In the genomic region with DNA sequence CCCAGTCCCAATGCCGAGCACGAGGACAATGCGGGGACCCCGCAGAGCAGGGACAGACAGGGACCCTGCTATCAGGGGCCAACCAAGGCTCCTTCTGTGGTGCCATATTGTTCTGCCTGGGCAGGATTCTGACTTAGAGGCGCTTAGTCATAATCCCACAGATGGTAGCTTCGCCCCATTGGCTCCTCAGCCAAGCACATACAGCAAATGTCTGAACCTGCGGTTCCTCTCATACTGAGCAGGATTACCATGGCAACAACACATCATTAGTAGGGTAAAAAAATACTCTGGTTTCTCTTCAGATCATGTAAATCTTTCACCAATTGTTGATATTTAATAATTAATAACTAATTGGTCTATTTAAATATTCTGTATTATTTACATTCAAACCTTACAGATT, we compare ENCODE assay signal across 8 mouse cellular contexts.
DNase-seq lines count a peak whose midpoint lies in the region; ATAC-seq lines count a peak whose summit lies in the region.

No protein-coding gene starts in this region.

- no peak overlapping the region for H3K4me2 ChIP-seq in intestine, embryonic 15.5 days (replicated peaks)

- WGBS in embryonic facial prominence, embryonic 10.5 days: 90% methylated on average over 7 of the region's 7 CpGs
- WGBS in intestine, embryonic 15.5 days: 80% methylated on average over 7 of the region's 7 CpGs

- no peak overlapping the region for H3K9ac ChIP-seq in intestine, embryonic 15.5 days

- peak; percentile 100 for DNase-seq in adrenal gland, adult 18-20 months (ENCODE audit: low spot score in 2 of 2)
- peak; percentile 88 for DNase-seq in embryonic facial prominence, embryonic 10.5 days (ENCODE audit: low spot score)
- DNase-seq in gonadal fat pad, adult 2 months (ENCODE audit: low read depth): peak; percentile 12
- DNase-seq in left cerebral cortex, postnatal 10 days (ENCODE audit: extremely low spot score in 1 of 2, low spot score in 2 of 2): peak; percentile 93 to 95
- DNase-seq in right cerebral cortex, postnatal 25 days: peak; percentile 97
- DNase-seq in urinary bladder, postnatal 4 days (ENCODE audit: low spot score in 2 of 2): peak; percentile 92 to 99

- no peaks in the 10 kb centered on the region for H3K4me1 ChIP-seq in embryonic facial prominence, embryonic 10.5 days
- no peaks in the 10 kb centered on the region for H3K4me1 ChIP-seq in intestine, embryonic 15.5 days (replicated peaks)

- intact Hi-C loops in left cerebral cortex, postnatal 10 days (cut with DNase I): no loop called here

- H3K9me3 ChIP-seq in embryonic facial prominence, embryonic 10.5 days: no peaks in the 10 kb centered on the region
- no peaks in the 10 kb centered on the region for H3K9me3 ChIP-seq in intestine, embryonic 15.5 days

- H3K27ac ChIP-seq in embryonic facial prominence, embryonic 10.5 days (replicated peaks): no peak overlapping the region
- H3K27ac ChIP-seq in intestine, embryonic 15.5 days: no peak overlapping the region

- peak; percentile 100 for ATAC-seq in intestine, embryonic 15.5 days
- peak; percentile 95 for ATAC-seq in megakaryocyte-erythroid progenitor cell, adult 5-6 weeks (replicated peaks; ENCODE audit: low FRiP score, low TSS enrichment, poor library complexity, severe bottlenecking)

- H3K36me3 ChIP-seq in embryonic facial prominence, embryonic 10.5 days (replicated peaks): no peaks in the 10 kb centered on the region
- no peaks in the 10 kb centered on the region for H3K36me3 ChIP-seq in intestine, embryonic 15.5 days

- no peak overlapping the region for H3K4me3 ChIP-seq in embryonic facial prominence, embryonic 10.5 days
- no peak overlapping the region for H3K4me3 ChIP-seq in intestine, embryonic 15.5 days (replicated peaks)

- H3K27me3 ChIP-seq in embryonic facial prominence, embryonic 10.5 days (replicated peaks; ENCODE audit: low read depth, poor library complexity, severe bottlenecking): no peaks in the 10 kb centered on the region
- H3K27me3 ChIP-seq in intestine, embryonic 15.5 days (replicated peaks): no peaks in the 10 kb centered on the region

Comparison
In these comparisons a context has a peak if more than half of its experiments do, and no peak if none do; other contexts are left out.
1. DNase-seq: peak in every context shown above with its lines; median percentile 100 in adrenal gland, adult 18-20 months; 97 in right cerebral cortex, postnatal 25 days; 96 in urinary bladder, postnatal 4 days; 94 in left cerebral cortex, postnatal 10 days; 88 in embryonic facial prominence, embryonic 10.5 days; 12 in gonadal fat pad, adult 2 months.